Comparison of ENCODE assay signal across 10 mouse cellular contexts in genomic region chr12:16550983-16551454, GRCm38 (mm10). TPM values are rescaled to one million over a fixed set of nuclear protein-coding genes. Genes with fewer than 3 reads are reported as not detected.
DNase-seq lines count a peak whose midpoint lies in the region; ATAC-seq and TF ChIP-seq lines count a peak whose summit lies in the region.
"Had no signal": no experiment of that assay in that cellular context is flagged by ENCODE, and none has a peak within 500 bp of the region (broad histone marks: within the 10 kb centered on the region; RNA-seq: fewer than 3 reads in every experiment).

No protein-coding gene starts in this region.

- ATAC-seq in frontal cortex, adult (ENCODE audit: low TSS enrichment) = peak; percentile 69
- no peak for ATAC-seq in heart, embryonic 13.5 days (ENCODE audit: extremely low read depth, insufficient number of reproducible peaks, low FRiP score, low TSS enrichment)
- ATAC-seq in kidney, embryonic 15.5 days (replicated peaks; ENCODE audit: low FRiP score) = no peak
- ATAC-seq in cerebellum, adult (ENCODE audit: insufficient number of reproducible peaks, low FRiP score, low TSS enrichment) = no peak

- H3K9me3 ChIP-seq in heart, embryonic 13.5 days = no peaks in the 10 kb centered on the region
- no peaks in the 10 kb centered on the region for H3K9me3 ChIP-seq in kidney, embryonic 15.5 days (replicated peaks)

- H3K36me3 ChIP-seq in heart, embryonic 13.5 days = peaks cover 47% of the 10 kb centered on the region
- H3K36me3 ChIP-seq in kidney, embryonic 15.5 days = peaks cover 27% of the 10 kb centered on the region

- peaks cover 53% of the 10 kb centered on the region for H3K4me1 ChIP-seq in heart, embryonic 13.5 days
- peaks cover 3% of the 10 kb centered on the region; the same call in 1 of the 2 replicates for H3K4me1 ChIP-seq in kidney, embryonic 15.5 days

- TF ChIP-seq CTCF in brain, embryonic 14.5 days (IDR thresholded peaks at IDR 0.05; ENCODE audit: borderline replicate concordance, extremely low read depth, insufficient read depth, insufficient read length) = no peak

- H3K9ac ChIP-seq in heart, embryonic 13.5 days = peak overlapping the region; percentile 45; the same call in 1 of the 2 replicates
- H3K9ac ChIP-seq in kidney, embryonic 15.5 days = no peak overlapping the region
- H3K9ac ChIP-seq: lung, embryonic 14.5 days had no signal

- TF ChIP-seq POLR2A in brain, embryonic 14.5 days (IDR thresholded peaks at IDR 0.05; ENCODE audit: borderline replicate concordance, extremely low read depth, insufficient read depth, insufficient read length, poor library complexity, severe bottlenecking) = no peak

- H3K27me3 ChIP-seq in heart, embryonic 13.5 days (replicated peaks) = no peaks in the 10 kb centered on the region
- H3K27me3 ChIP-seq in kidney, embryonic 15.5 days = no peaks in the 10 kb centered on the region

- DNase-seq in frontal cortex, postnatal 25 days (ENCODE audit: low spot score in 2 of 2) = no peak
- DNase-seq in brain, embryonic 14.5 days (ENCODE audit: low read depth) = peak; percentile 85
- peak; percentile 76 to 87 for DNase-seq in layer of hippocampus, postnatal 14 days (ENCODE audit: low spot score in 2 of 2)
- no peak for DNase-seq in thymus, postnatal 10 days (ENCODE audit: low spot score in 2 of 2)
- DNase-seq: cerebellum, postnatal 36 days; lung, embryonic 14.5 days had no signal

- H3K4me3 ChIP-seq in heart, embryonic 13.5 days = no peak overlapping the region
- no peak overlapping the region for H3K4me3 ChIP-seq in kidney, embryonic 15.5 days (replicated peaks)

- no peak overlapping the region for H3K4me2 ChIP-seq in heart, embryonic 13.5 days
- H3K4me2 ChIP-seq in kidney, embryonic 15.5 days = no peak overlapping the region
- H3K4me2 ChIP-seq: lung, embryonic 14.5 days had no signal

- 57% methylated on average over 12 of the region's 12 CpGs for WGBS in heart, embryonic 13.5 days
- WGBS in kidney, embryonic 15.5 days = 60% methylated on average over 12 of the region's 12 CpGs

- peak overlapping the region; percentile 32 for H3K27ac ChIP-seq in heart, embryonic 13.5 days (replicated peaks)
- no peak overlapping the region for H3K27ac ChIP-seq in kidney, embryonic 15.5 days

RNA-seq across cellular contexts. Expression of gene Lpin1, which starts 59.7 kb away (rescaled TPM):
- 19.0 and 25.6 TPM in 2 replicates for polyA plus RNA-seq in brain, embryonic 14.5 days (2012; rRNA removed)
- polyA plus RNA-seq in heart, embryonic 13.5 days (2015; fragmentation: Nextera tagmentation; extraction: Ambion mirVana) = 4.9 and 6.0 TPM in 2 replicates
- total RNA-seq in layer of hippocampus, postnatal 14 days (2021) = 10 to 100 TPM; 21.4 to 23.1 TPM
- 5.5 and 6.8 TPM in 2 replicates for polyA plus RNA-seq in kidney, embryonic 15.5 days (2015; fragmentation: Nextera tagmentation; extraction: Ambion mirVana)

Comparison
In these comparisons a context has a peak if more than half of its experiments do, and no peak if none do; other contexts are left out.
1. DNase-seq: peak in brain, embryonic 14.5 days (single experiment) and layer of hippocampus, postnatal 14 days (2 of 2); none in frontal cortex, postnatal 25 days (0 of 2) and thymus, postnatal 10 days (0 of 2).